Mouse (Mus musculus): Measurements from ENCODE around the gene Cfap298. TPM values are rescaled to one million over a fixed set of nuclear protein-coding genes. Genes with fewer than 3 reads are reported as not detected.

Cfap298 gene
- total RNA-seq, 1 experiment from 2014 or later, result 30.2 TPM

DNA sequence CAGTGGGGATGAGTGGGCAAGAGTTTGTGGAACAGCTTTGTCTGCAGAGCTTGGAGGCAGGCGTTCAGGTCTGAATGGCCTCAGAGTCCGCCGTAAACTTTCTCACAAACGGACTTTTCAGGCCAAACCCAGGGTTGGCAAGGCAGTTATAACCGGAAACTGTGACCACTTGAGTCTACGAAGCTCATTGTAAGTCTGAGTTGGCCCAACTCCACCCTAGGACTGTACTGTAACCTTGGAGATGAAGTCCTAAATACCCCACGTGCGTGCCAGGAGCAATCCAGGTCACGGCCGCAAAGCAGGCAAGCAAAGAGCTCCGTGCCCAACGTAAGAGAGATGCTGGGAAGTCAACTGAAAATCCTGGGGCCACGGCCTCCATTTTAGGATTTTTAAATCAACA lies 23.1 kb downstream of the Cfap298 start:
- DNase-seq, result peak; percentile 62

- no peak for DNase-seq
Measured at GRCm38 (mm10) chr16:90910855-90911533, 23.9 kb downstream of the Cfap298 start.

- no peak for DNase-seq
Measured at GRCm38 (mm10) chr16:90907250-90907649, 27.7 kb downstream of the Cfap298 start.

- no peak for DNase-seq
Measured at GRCm38 (mm10) chr16:90903300-90903699, 31.6 kb downstream of the Cfap298 start.

- DNase-seq, result peak; percentile 40
Measured at GRCm38 (mm10) chr16:90901364-90901763, 33.5 kb downstream of the Cfap298 start.

GRCm38 (mm10) chr16:90899498-90899897 lies 35.4 kb downstream of the Cfap298 start:
- peak; percentile 90 for DNase-seq

DNA sequence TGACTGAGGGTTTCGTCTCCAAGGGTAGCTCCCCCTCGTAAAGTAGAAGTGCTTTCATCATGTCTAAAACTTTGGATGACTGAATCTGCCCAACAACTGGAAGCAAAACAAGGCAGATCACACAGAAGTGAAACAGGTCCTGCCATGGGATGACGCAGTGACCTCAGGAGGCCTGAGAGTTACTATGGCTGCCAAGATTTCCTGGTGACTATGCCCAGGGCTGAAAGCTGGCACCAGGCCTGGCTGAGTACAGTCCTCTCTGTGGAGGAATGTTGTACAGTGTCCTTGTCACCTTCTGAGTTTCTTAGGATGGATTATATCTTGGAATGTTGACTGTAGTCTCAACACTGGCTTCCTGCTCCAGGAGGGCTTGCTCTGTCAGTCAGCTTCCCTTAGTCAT lies 37.3 kb downstream of the Cfap298 start:
- DNase-seq, result peak; percentile 91

DNA sequence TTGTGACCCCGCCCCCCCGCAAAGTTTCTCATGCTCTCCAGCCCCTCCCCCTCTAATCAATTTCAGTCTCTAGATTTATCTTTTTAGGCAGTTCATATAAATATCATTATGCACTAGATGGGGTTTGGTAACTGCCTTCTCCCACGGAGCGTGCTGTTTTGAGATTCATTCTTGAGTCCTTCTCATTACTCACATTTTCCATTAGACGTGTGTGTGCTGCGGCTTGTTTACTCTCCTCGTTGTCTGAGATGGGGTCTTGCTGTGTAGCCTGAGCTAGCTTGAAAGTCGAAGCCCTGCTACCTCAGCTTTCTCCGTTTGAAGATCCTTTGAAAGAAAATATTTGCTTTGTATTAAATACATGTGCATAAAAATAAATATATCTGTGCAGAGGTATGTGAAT lies 41.1 kb downstream of the Cfap298 start:
- DNase-seq, result no peak

- no peak for DNase-seq
Measured at GRCm38 (mm10) chr16:90893019-90893418, 41.9 kb downstream of the Cfap298 start.

DNA sequence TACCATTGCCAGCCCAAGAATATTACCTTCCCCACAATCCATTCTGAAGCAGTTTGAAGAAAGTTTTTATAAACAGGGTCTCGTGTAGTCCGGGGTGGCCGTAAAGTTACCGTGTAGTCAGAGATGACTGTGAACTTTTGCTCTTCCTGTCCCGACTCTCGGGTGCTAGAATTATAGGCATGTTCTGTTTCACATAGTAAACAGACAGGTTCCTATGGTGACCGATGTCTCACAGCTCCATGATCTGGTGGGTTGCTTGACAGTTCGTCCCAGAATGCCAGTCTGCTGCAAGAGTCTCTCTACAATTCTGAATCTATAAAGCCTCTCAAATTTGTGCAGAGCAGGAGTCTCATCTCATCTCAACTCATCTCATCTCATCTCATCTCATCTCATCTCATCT lies 42.8 kb downstream of the Cfap298 start:
- DNase-seq, result no peak

GRCm38 (mm10) chr16:90891601-90892000 lies 43.3 kb downstream of the Cfap298 start:
- DNase-seq, result no peak

- DNase-seq, result no peak
Measured at GRCm38 (mm10) chr16:90890683-90891082, 44.2 kb downstream of the Cfap298 start.

DNA sequence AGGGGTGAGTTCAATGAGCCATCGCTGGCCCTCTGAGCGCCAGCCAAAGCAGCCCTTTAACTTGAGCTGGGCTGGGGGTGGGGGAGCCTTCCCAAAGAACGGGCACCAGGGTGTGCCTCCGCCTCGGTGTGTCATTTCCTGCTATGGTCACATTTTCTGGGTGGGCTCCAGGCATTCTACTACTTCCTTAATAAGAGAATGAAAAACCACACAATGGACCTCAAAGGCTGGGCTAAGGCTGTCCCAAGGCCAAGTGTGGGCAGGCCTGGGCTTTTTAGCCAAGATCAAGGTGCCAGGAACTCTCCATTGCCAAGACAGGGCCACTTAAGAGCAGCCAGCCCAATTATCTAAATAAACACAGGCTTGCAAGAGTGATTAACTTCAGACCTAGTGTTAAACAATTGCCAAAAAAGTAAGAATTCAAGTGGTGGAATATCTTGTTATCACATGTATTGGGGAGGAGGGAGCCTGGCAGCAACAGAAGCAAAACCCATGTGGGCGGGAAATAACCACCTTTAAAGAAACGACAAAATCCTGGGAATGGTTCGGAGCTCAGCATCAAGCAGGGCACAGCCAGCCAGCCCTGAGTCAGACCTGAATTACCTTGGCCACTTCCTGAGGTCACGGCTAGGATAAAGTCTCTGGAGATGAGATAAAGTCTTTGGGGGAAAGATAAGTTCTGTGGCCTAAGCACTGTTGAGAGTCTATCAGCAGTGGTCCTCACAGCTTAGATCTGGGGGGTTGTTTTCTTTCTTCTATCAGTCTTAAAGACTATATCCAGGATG lies 48.9 kb downstream of the Cfap298 start:
- DNase-seq, result peak; percentile 49

- DNase-seq, result no peak
Measured at GRCm38 (mm10) chr16:90885351-90885750, 49.6 kb downstream of the Cfap298 start.

DNA sequence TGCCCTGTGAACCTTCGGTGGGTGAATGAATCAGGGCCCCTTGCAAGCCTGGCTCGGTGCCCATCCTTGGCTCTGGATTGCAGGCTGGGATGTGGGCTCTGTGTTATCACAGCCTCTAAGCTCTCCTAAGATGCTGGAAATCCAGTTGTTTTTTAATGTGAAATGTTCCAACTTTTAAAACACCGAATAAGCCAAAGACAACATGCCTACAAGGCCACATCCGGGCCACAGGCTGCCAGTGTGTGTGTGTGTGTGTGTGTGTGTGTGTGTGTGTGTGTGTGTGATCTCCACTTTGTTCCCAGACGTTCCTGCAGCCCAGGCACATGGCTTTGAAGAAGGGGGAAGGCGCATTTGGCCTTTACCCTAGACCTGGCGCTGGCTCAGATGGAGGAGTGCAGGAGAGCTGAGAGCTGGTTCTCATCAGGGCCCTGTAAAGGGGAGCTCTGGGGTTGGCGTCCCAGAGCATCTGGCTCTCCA lies 52.4 kb downstream of the Cfap298 start:
- DNase-seq, result peak; percentile 83

DNA sequence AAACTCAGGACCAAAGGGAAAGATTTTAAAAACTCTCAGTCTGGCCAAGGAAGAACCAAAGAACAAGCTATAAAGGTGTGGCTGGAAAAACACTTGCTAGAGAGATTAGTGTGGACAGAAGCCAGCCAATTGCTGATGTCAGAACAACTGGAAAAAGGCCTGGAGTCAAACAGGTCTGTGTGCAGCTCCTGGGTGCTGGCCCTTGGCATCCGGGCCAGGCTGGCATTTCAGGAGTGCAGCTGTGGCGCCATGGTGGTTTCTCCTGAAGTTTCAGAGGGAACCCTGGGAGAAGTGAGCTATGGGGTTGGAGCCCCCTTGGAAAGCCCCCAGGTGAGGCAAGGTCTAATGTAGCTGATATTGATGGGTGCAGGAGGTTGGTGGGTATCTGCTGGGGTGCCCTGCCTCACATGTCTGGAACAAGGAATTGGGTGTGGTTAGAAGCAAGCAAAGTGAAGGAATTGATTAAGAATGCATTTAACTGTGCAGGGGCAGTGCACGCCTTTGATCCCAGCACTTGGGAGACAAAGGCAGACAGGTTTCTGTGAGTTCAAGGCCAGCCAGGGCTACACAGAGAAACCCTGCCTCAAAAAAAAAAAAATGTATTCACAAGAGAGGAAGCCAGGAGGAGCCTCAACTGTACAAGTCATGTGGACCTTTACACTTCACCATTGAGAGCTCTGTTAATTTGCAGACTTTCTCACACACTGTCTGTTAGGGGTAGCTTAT lies 56.6 kb downstream of the Cfap298 start:
- no peak for DNase-seq

Small RNAs within 50 kb of the gene (microRNA-seq; reads per million reads assigned to microRNA genes)
- 0 reads per million in 2 experiments for gene Gm22933

Other genes with a start within 250 kb of the Cfap298 start
- gene Mis18a, start 207.7 kb downstream of the Cfap298 start, total RNA-seq (2021), result 7.4 and 8.6 TPM in 2 replicates
- gene Mrap, start 196.9 kb downstream of the Cfap298 start, total RNA-seq (2021), result 497 and 542 TPM in 2 replicates
- gene Urb1, start 124.7 kb downstream of the Cfap298 start, total RNA-seq (2021), result 16.4 and 17.0 TPM in 2 replicates
- gene Eva1c, start 108.4 kb downstream of the Cfap298 start, total RNA-seq (2021), result 4.1 and 4.3 TPM in 2 replicates
- gene Synj1, start 76.2 kb upstream of the Cfap298 start, total RNA-seq (2021), result 36.9 and 42.8 TPM in 2 replicates
- 52.7 and 54.6 TPM in 2 replicates for gene Paxbp1, start 109.4 kb upstream of the Cfap298 start, total RNA-seq (2021)
- gene 4932438H23Rik, start 160.0 kb upstream of the Cfap298 start, total RNA-seq (2021), result not detected in 2 replicates